Mouse (Mus musculus) liver, adult 2 months (tissue): Measurements from ENCODE around the gene Ube2d1.

Experiments
- CTCF ChIP-seq: fragments of 200-500 bp; IDR thresholded peaks from 2 replicates; pipeline ENCODE4 v1.5.1; 2011; ENCODE audit warnings: low read depth, low read length, control low read depth
- POLR2A ChIP-seq: fragments of 200-500 bp; IDR thresholded peaks from 2 replicates; pipeline ENCODE4 v1.6.1; 2011; ENCODE audit warnings: low read length, control low read depth; ENCODE audit not compliant: insufficient read depth; ENCODE audit errors: extremely low read depth

DNA sequence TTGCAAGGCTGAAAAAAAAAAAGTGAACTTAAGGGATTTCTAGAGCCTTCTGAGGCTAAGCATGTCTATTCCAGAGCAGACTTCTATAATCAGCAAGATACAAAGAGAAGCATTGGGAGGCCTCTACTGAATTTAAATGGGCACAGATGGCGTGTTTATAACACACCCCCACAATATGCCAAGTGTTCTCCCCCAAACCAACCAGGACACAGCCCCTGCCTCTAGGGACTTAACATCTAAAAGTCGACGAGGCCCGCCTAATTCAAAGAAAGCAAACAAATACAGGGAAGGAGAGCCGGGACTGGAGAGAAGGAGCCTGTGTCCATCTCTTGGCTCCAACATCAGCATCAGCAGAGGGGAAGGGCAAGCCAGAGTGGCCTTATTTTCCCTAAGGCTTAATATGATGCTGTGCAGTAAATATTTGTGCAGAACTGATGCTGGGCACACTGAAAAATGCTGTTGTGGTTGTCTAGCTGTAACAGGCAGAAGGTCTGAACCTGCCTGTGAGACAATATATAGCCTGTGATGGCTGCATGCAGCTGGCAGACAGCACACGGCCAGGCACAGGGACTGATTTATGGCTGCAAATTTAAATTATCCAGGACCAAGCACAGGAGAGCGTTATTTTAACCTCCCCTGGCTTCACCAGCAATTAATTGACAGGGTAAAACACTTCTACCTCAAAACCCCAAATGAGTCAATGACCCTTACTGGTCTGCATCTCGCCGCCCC lies 11.9 kb downstream of the Ube2d1 start:
- TF ChIP-seq POLR2A, result no peak
- no peak for TF ChIP-seq CTCF
